Mouse (Mus musculus) liver, embryonic 15.5 days (tissue): ENCODE data around the gene Fam149b. TPM values are rescaled to one million over a fixed set of nuclear protein-coding genes. Genes with fewer than 3 reads are reported as not detected.

Experiments used
- ATAC-seq: fragments of 200-750 bp; cut with Nextera tagmentation; 2 replicates; pipeline ENCODE4 v1.8.0; 2017; ENCODE audit warnings: moderate number of reproducible peaks, mild to moderate bottlenecking, moderate library complexity; ENCODE audit not compliant: insufficient read depth
- H3K27ac ChIP-seq: fragments of 300-500 bp; sonication (generic); replicated peaks from 2 replicates; pipeline ENCODE4 v1.5.1; 2015; ENCODE audit warnings: mild to moderate bottlenecking, inconsistent platforms
- H3K27me3 ChIP-seq: fragments of 300-500 bp; sonication (generic); 2 replicates; pipeline ENCODE4 v1.6.1; 2015; ENCODE audit warnings: mild to moderate bottlenecking, inconsistent platforms
- H3K36me3 ChIP-seq: fragments of 300-500 bp; sonication (generic); replicated peaks from 2 replicates; pipeline ENCODE4 v1.6.1; 2015; ENCODE audit warnings: moderate library complexity, mild to moderate bottlenecking, inconsistent platforms
- H3K4me1 ChIP-seq: fragments of 300-500 bp; sonication (generic); replicated peaks from 2 replicates; pipeline ENCODE4 v1.6.1; 2015; ENCODE audit warnings: inconsistent platforms
- H3K4me2 ChIP-seq: fragments of 300-500 bp; sonication (generic); 2 replicates; pipeline ENCODE4 v1.6.1; 2015; ENCODE audit warnings: moderate library complexity, mild to moderate bottlenecking, inconsistent platforms
- H3K4me3 ChIP-seq: fragments of 300-500 bp; sonication (generic); replicated peaks from 2 replicates; pipeline ENCODE4 v1.5.1; 2015; ENCODE audit warnings: mild to moderate bottlenecking, inconsistent platforms
- H3K9ac ChIP-seq: fragments of 300-500 bp; sonication (generic); 2 replicates; pipeline ENCODE4 v1.6.1; 2015; ENCODE audit warnings: moderate library complexity, mild to moderate bottlenecking, inconsistent platforms
- H3K9me3 ChIP-seq: fragments of 300-500 bp; sonication (generic); replicated peaks from 2 replicates; pipeline ENCODE4 v1.6.1; 2016; ENCODE audit warnings: inconsistent platforms
- WGBS: fragments of 180-500 bp; shearing (Covaris S2); methylation state at CpG from one replicate; pipeline ENCODE4 v1.1.7; 2015; ENCODE audit warnings: mixed read lengths; ENCODE audit not compliant: insufficient replicate concordance; 5-methylcytosine and 5-hydroxymethylcytosine counted together
- polyA plus RNA-seq: library from polyadenylated mRNA; unstranded; fragments of >200 nt; fragmentation: Nextera tagmentation; extraction: Ambion mirVana; gene quantifications from 2 replicates; pipeline ENCODE4 v1.2.1, GENCODE M21; 2015

Fam149b gene
- polyA plus RNA-seq, 1 experiment from 2014 or later: 7.5 TPM

GRCm38 (mm10) chr14:20432420-20432819 is 84.5 kb downstream of the Fam149b start:
- Histone ChIP-seq H3K27me3 (no peaks in the 10 kb centered on the region), H3K27ac (no peak overlapping the region), H3K4me2 (no peak overlapping the region), H3K9ac (no peak overlapping the region), H3K4me3 (no peak overlapping the region), H3K4me1 (no peaks in the 10 kb centered on the region), H3K9me3 (no peaks in the 10 kb centered on the region), H3K36me3 (no peaks in the 10 kb centered on the region)
- no peak for ATAC-seq
- 73% methylated on average over 4 of the region's 4 CpGs for WGBS

Other genes starting within 250 kb of the Fam149b start
- 3.8 and 4.1 TPM in 2 replicates for gene Saysd1, start 209.6 kb upstream of the Fam149b start, polyA plus RNA-seq
- gene Kcnk5, start 166.4 kb upstream of the Fam149b start, polyA plus RNA-seq: 5.0 and 5.1 TPM in 2 replicates
- gene Kcnk16, start 79.0 kb upstream of the Fam149b start, polyA plus RNA-seq: 11.3 and 14.1 TPM in 2 replicates
- gene Nudt13, start 53.5 kb upstream of the Fam149b start, polyA plus RNA-seq: 4.5 and 5.0 TPM in 2 replicates
- gene Ecd, start within 50 bp of the Fam149b start, polyA plus RNA-seq: 25.3 and 26.8 TPM in 2 replicates
- gene Dnajc9, start 40.7 kb downstream of the Fam149b start, polyA plus RNA-seq: 111 and 114 TPM in 2 replicates
- gene Mrps16, start 45.5 kb downstream of the Fam149b start, polyA plus RNA-seq: 42.7 and 48.3 TPM in 2 replicates
- not detected in 2 replicates for gene Cfap70, start 104.1 kb downstream of the Fam149b start, polyA plus RNA-seq
- 41.2 and 41.5 TPM in 2 replicates for gene Anxa7, start 132.0 kb downstream of the Fam149b start, polyA plus RNA-seq
- 0.44 and 0.48 TPM in 2 replicates for gene Mss51, start 148.7 kb downstream of the Fam149b start, polyA plus RNA-seq
- gene Ppp3cb, start 198.4 kb downstream of the Fam149b start, polyA plus RNA-seq: 18.2 and 18.3 TPM in 2 replicates